Mouse (Mus musculus) kidney, postnatal 0 days (tissue): ENCODE data around the gene Wdr61. TPM values are rescaled to one million over a fixed set of nuclear protein-coding genes. Genes with fewer than 3 reads are reported as not detected.

Experiments used
- ATAC-seq: fragments of 200-750 bp; cut with Nextera tagmentation; replicated peaks from 2 replicates; pipeline ENCODE4 v1.8.0; 2017; ENCODE audit warnings: low read depth, moderate number of reproducible peaks, moderate TSS enrichment, moderate library complexity; ENCODE audit not compliant: low FRiP score
- DNase-seq: peaks from one replicate; pipeline ENCODE4 v3.0.0-alpha.2; 2016; ENCODE audit warnings: low spot score
- H3K27ac ChIP-seq: fragments of 300-500 bp; sonication (generic); 2 replicates; pipeline ENCODE4 v1.5.1; 2014; ENCODE audit warnings: mild to moderate bottlenecking
- H3K27me3 ChIP-seq: fragments of 300-500 bp; sonication (generic); 2 replicates; pipeline ENCODE4 v1.6.1; 2014; ENCODE audit warnings: low read length, mixed read lengths; ENCODE audit not compliant: insufficient read depth
- H3K36me3 ChIP-seq: fragments of 300-500 bp; sonication (generic); 2 replicates; pipeline ENCODE4 v1.6.1; 2014; ENCODE audit warnings: low read length, mixed read lengths; ENCODE audit not compliant: insufficient read depth
- H3K4me1 ChIP-seq: fragments of 300-500 bp; sonication (generic); replicated peaks from 2 replicates; pipeline ENCODE4 v1.6.1; 2014; ENCODE audit warnings: antibody characterized with exemption, low read length, mixed read lengths; ENCODE audit not compliant: insufficient read depth
- H3K4me2 ChIP-seq: fragments of 300-500 bp; sonication (generic); 2 replicates; pipeline ENCODE4 v1.6.1; 2014; ENCODE audit warnings: mild to moderate bottlenecking, low read length, moderate library complexity, mixed read lengths
- H3K4me3 ChIP-seq: fragments of 300-500 bp; sonication (generic); replicated peaks from 2 replicates; pipeline ENCODE4 v1.5.1; 2014; ENCODE audit warnings: low read depth, low read length
- H3K9ac ChIP-seq: fragments of 300-500 bp; sonication (generic); 2 replicates; pipeline ENCODE4 v1.6.1; 2014; ENCODE audit warnings: low read depth, low read length
- H3K9me3 ChIP-seq: fragments of 300-500 bp; sonication (generic); replicated peaks from 2 replicates; pipeline ENCODE4 v1.6.1; 2016; ENCODE audit warnings: low read length, inconsistent platforms, mixed read lengths
- CTCF ChIP-seq: IDR thresholded peaks from 2 replicates; pipeline ENCODE4 v1.5.1; 2016; ENCODE audit warnings: antibody characterized with exemption, low read depth, mild to moderate bottlenecking, moderate library complexity
- WGBS: fragments of 180-500 bp; shearing (Covaris S2); extraction: QIAGEN DNeasy Blood & Tissue Kit; methylation state at CpG from one replicate; pipeline ENCODE4 v1.1.7; 2014; 5-methylcytosine and 5-hydroxymethylcytosine counted together
- polyA plus RNA-seq: library from polyadenylated mRNA; unstranded; fragments of >200 nt; fragmentation: Nextera tagmentation; extraction: Ambion mirVana; gene quantifications from 2 replicates; pipeline ENCODE4 v1.2.1, GENCODE M21; 2015

Gene Wdr61
- polyA plus RNA-seq, 1 experiment from 2014 or later: 166 TPM

- 86% methylated on average over 5 of the region's 5 CpGs for WGBS
- H3K9me3 ChIP-seq: no peaks in the 10 kb centered on the region
- H3K4me1 ChIP-seq: no peaks in the 10 kb centered on the region
- H3K27ac ChIP-seq: no peak overlapping the region
- H3K36me3 ChIP-seq: 0 out of 2 replicates have a peak, but pooled peaks cover 9% of the 10 kb centered on the region
- DNase-seq: no peak
- no peak overlapping the region for H3K9ac ChIP-seq
- no peak overlapping the region for H3K4me2 ChIP-seq
- H3K27me3 ChIP-seq: no peaks in the 10 kb centered on the region
- TF ChIP-seq CTCF: no peak
- no peak overlapping the region for H3K4me3 ChIP-seq
- no peak for ATAC-seq
Observed at GRCm38 (mm10) chr9:54708085-54708484, 26.2 kb downstream of the Wdr61 start.

GRCm38 (mm10) chr9:54707288-54707999, 26.9 kb downstream of the Wdr61 start:
- 0 out of 2 replicates have a peak, but pooled peaks cover 8% of the 10 kb centered on the region for H3K36me3 ChIP-seq
- DNase-seq (no peak), ATAC-seq (no peak)
- H3K27me3 ChIP-seq: no peaks in the 10 kb centered on the region
- WGBS: 70% methylated on average over 8 of the region's 8 CpGs
- H3K4me3 ChIP-seq: no peak overlapping the region
- H3K4me1 ChIP-seq: no peaks in the 10 kb centered on the region
- H3K4me2 ChIP-seq: no peak overlapping the region
- H3K27ac ChIP-seq: no peak overlapping the region
- no peak overlapping the region for H3K9ac ChIP-seq
- no peak for TF ChIP-seq CTCF
- no peaks in the 10 kb centered on the region for H3K9me3 ChIP-seq

GRCm38 (mm10) chr9:54705561-54705960, 28.8 kb downstream of the Wdr61 start:
- Histone ChIP-seq H3K4me2 (no peak overlapping the region), H3K36me3 (no peaks in the 10 kb centered on the region), H3K27ac (no peak overlapping the region), H3K9ac (no peak overlapping the region), H3K27me3 (no peaks in the 10 kb centered on the region), H3K4me3 (no peak overlapping the region), H3K9me3 (no peaks in the 10 kb centered on the region), H3K4me1 (peaks cover 2% of the 10 kb centered on the region; the same call in 1 of the 2 replicates)
- TF ChIP-seq CTCF: no peak
- no peak for DNase-seq
- WGBS: 42% methylated on average over 1 of the region's 1 CpGs
- no peak for ATAC-seq

GRCm38 (mm10) chr9:54704361-54704760, 30.0 kb downstream of the Wdr61 start:
- Histone ChIP-seq H3K27me3 (no peaks in the 10 kb centered on the region), H3K9ac (no peak overlapping the region), H3K4me3 (no peak overlapping the region), H3K4me1 (peaks cover 9% of the 10 kb centered on the region), H3K36me3 (no peaks in the 10 kb centered on the region), H3K4me2 (no peak overlapping the region), H3K27ac (no peak overlapping the region), H3K9me3 (no peaks in the 10 kb centered on the region)
- ATAC-seq (no peak), DNase-seq (no peak)
- 67% methylated on average over 5 of the region's 5 CpGs for WGBS
- no peak for TF ChIP-seq CTCF

- no peak for DNase-seq
- ATAC-seq: no peak
- H3K36me3 ChIP-seq: no peaks in the 10 kb centered on the region
Observed at GRCm38 (mm10) chr9:54702581-54702980, 31.7 kb downstream of the Wdr61 start.

GRCm38 (mm10) chr9:54700746-54701145, 33.6 kb downstream of the Wdr61 start:
- Histone ChIP-seq H3K9me3 (no peaks in the 10 kb centered on the region), H3K4me1 (peaks cover 9% of the 10 kb centered on the region), H3K36me3 (no peaks in the 10 kb centered on the region), H3K9ac (no peak overlapping the region), H3K4me2 (peak overlapping the region; percentile 98; the same call in 1 of the 2 replicates), H3K27ac (no peak overlapping the region), H3K27me3 (no peaks in the 10 kb centered on the region), H3K4me3 (no peak overlapping the region)
- ATAC-seq (no peak), DNase-seq (no peak)
- TF ChIP-seq CTCF: no peak
- WGBS: 83% methylated on average over 7 of the region's 7 CpGs

More at GRCm38 (mm10) chr9:54702581-54702980, 31.7 kb downstream of the Wdr61 start:
- 76% methylated on average over 2 of the region's 2 CpGs for WGBS
- no peak for TF ChIP-seq CTCF
- H3K4me2 ChIP-seq: no peak overlapping the region
- peaks cover 9% of the 10 kb centered on the region for H3K4me1 ChIP-seq
- H3K9ac ChIP-seq: no peak overlapping the region
- H3K9me3 ChIP-seq: no peaks in the 10 kb centered on the region
- no peak overlapping the region for H3K27ac ChIP-seq
- no peak overlapping the region for H3K4me3 ChIP-seq
- no peaks in the 10 kb centered on the region for H3K27me3 ChIP-seq

- Histone ChIP-seq H3K4me1 (peaks cover 9% of the 10 kb centered on the region), H3K4me3 (peak overlapping the region; percentile 77), H3K9me3 (no peaks in the 10 kb centered on the region), H3K4me2 (peak overlapping the region; percentile 98), H3K27me3 (no peaks in the 10 kb centered on the region), H3K27ac (no peak overlapping the region), H3K36me3 (no peaks in the 10 kb centered on the region), H3K9ac (peak overlapping the region; percentile 82)
- 12% methylated on average over 9 of the region's 9 CpGs for WGBS
- no peak for ATAC-seq
- no peak for TF ChIP-seq CTCF
- no peak for DNase-seq
Observed at GRCm38 (mm10) chr9:54700174-54700475, 34.2 kb downstream of the Wdr61 start.
